Mouse (Mus musculus): ENCODE measurements around the gene Wbp1l. TPM values are rescaled to one million over a fixed set of nuclear protein-coding genes. Genes with fewer than 3 reads are reported as not detected.

Wbp1l gene
- polyA plus RNA-seq, 1 experiment from 2014 or later = 31.5 TPM

DNA sequence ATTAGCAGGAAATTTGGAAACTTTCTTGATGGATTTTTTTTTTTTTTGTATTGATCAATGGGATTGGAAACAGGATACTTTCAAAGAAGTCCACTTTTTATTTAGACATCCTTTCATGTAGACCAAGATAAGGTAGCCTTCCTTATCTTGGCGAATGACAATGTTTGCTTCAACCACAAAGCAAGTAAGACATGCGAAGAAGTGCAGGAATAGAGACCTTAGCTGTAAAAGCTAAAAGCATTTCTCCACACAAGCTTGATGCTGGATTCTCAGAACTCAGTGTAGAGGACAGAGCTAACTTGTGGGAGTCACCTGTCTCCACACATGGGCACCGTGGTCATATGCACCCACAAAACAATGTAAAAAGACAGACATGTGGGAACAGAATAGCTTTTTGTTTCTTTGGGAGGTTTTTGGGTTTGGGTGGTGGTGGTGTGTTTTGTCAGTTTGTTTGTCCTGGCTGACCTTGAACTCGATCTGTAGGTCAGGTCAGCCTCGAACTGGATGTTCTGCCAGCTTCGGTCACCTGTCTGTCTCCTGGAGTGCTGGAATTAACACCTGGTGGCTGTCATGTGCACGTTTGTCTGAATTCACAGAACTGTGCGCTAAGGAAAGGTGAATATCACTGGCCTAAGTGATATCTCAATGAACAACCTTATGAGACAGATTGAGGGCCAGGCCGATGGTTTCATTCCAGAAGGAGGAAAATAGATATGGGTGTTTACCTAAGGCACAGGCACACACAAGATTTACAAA lies 107.8 kb downstream of the Wbp1l start:
- 81% methylated on average over 9 of the region's 9 CpGs for WGBS
- DNase-seq (ENCODE audit: low spot score) (no peak), ATAC-seq (ENCODE audit: low FRiP score) (no peak)
- H3K27me3 ChIP-seq (ENCODE audit: control insufficient read depth, insufficient read depth, low read length) = no peaks in the 10 kb centered on the region
- peak overlapping the region; percentile 55; the same call in 1 of the 2 replicates for H3K4me2 ChIP-seq (replicated peaks; ENCODE audit: low read depth, low read length)
- no peaks in the 10 kb centered on the region for H3K9me3 ChIP-seq (ENCODE audit: control insufficient read depth, low read length)
- no peaks in the 10 kb centered on the region for H3K36me3 ChIP-seq (ENCODE audit: control insufficient read depth, insufficient read depth, low read length)
- no peak overlapping the region; the same call in 1 of the 2 replicates for H3K4me3 ChIP-seq (ENCODE audit: low read depth, low read length)
- no peak overlapping the region for H3K9ac ChIP-seq (ENCODE audit: low read depth, low read length)
- no peak overlapping the region for H3K27ac ChIP-seq (ENCODE audit: low read depth, low read length)
- H3K4me1 ChIP-seq (replicated peaks; ENCODE audit: control insufficient read depth, insufficient read depth, low read length) = no peaks in the 10 kb centered on the region

Other genes with a start within 250 kb of the Wbp1l start
- gene 2310034G01Rik, start 248.8 kb upstream of the Wbp1l start, polyA plus RNA-seq (2014; fragmentation: Nextera tagmentation; extraction: Ambion mirVana) = 1.7 TPM in 2 replicates
- 223 and 250 TPM in 2 replicates for gene Actr1a, start 203.3 kb upstream of the Wbp1l start, polyA plus RNA-seq (2014; fragmentation: Nextera tagmentation; extraction: Ambion mirVana)
- gene Sufu, start 202.2 kb upstream of the Wbp1l start, polyA plus RNA-seq (2014; fragmentation: Nextera tagmentation; extraction: Ambion mirVana) = 31.9 and 33.2 TPM in 2 replicates
- gene Trim8, start 97.4 kb upstream of the Wbp1l start, polyA plus RNA-seq (2014; fragmentation: Nextera tagmentation; extraction: Ambion mirVana) = 28.4 and 30.6 TPM in 2 replicates
- 145 and 160 TPM in 2 replicates for gene Arl3, start 25.9 kb upstream of the Wbp1l start, polyA plus RNA-seq (2014; fragmentation: Nextera tagmentation; extraction: Ambion mirVana)
- 9.3 and 11.1 TPM in 2 replicates for gene Sfxn2, start 25.7 kb upstream of the Wbp1l start, polyA plus RNA-seq (2014; fragmentation: Nextera tagmentation; extraction: Ambion mirVana)
- gene Cyp17a1, start 74.1 kb downstream of the Wbp1l start, polyA plus RNA-seq (2014; fragmentation: Nextera tagmentation; extraction: Ambion mirVana) = 0.29 TPM in 1 of 2 replicates, not detected in the other
- gene Borcs7, start 90.8 kb downstream of the Wbp1l start, polyA plus RNA-seq (2014; fragmentation: Nextera tagmentation; extraction: Ambion mirVana) = 14.2 and 14.9 TPM in 2 replicates
- 30.2 and 31.6 TPM in 2 replicates for gene As3mt, start 108.4 kb downstream of the Wbp1l start, polyA plus RNA-seq (2014; fragmentation: Nextera tagmentation; extraction: Ambion mirVana)
- 3.7 and 4.6 TPM in 2 replicates for gene Cnnm2, start 162.5 kb downstream of the Wbp1l start, polyA plus RNA-seq (2014; fragmentation: Nextera tagmentation; extraction: Ambion mirVana)